Mouse (Mus musculus): ENCODE data around the gene Nle1.
"Not testable (repeated sequence)": the region's sequence is repeated elsewhere in the genome, so short reads cannot be mapped to it uniquely, and the experiment has no call there.

The Nle1 gene

DNA sequence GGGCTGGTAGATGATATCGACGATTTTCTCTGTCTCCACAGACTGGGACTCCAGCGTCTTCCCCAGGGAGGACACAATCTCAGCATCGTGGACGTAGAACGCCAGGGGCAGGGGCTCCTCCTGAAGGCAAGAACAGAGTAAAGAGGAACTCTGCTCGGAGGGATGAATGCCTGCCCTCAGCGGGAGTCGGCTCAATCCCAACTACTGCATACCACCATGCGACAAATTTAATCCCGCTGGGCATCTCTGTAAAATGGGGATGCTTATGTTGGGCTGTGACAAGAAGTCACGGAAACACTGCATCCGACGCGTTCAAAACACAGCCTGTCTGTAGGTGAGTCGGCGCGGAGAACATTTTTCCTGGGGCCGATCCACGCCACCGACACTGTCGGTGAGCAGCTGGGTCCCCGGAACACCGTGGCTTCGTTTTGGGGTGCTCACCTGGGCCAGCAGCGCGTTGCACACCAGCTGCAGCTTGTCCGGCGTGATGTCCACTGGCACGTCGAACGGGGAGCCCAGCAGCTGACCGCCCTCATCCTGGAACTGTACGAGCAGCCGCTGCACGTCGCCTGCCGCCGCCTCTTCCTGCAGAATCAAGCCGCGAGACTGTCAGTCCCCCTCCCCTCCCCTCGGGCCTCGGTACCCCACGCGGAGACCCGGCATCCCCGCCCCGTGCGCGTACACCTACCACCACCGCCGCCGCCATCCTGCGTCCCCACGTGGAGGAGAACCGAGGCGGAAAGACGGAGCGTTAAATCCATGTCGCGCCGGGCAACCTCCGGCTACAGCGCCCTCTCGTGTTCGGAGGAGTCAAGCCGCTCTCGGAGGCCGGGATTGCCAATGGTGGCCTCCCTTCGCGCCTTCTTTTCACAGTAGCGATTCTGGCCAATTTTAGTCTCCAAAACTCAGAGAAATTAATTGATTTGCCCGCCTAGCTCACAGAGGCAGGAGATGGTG lies at the start of gene Nle1:
Gene Nle1 (minus strand): TSS at position 761 of the 957 bp plus-strand sequence.
- DNase-seq (ENCODE audit: low spot score): peak; percentile 91

DNA sequence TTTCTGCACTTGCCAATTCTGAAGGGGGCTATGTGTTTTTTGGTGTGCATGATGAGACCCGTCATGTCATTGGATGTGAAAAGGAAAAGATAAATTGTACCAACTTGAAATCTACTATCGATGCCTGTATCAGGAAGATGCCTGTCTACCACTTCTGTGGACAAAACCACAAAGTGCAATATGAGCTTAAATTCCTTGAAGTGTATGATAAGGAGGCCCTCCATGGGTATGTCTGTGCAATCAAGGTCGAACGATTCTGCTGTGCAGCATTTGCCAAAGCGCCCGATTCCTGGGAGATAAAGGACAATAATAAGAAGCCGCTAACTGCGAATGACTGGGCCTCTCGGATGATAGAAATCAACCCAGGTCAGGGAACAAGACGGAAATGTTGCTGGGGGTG lies 48.7 kb upstream of the Nle1 start:
- DNase-seq (ENCODE audit: low spot score): no peak

DNA sequence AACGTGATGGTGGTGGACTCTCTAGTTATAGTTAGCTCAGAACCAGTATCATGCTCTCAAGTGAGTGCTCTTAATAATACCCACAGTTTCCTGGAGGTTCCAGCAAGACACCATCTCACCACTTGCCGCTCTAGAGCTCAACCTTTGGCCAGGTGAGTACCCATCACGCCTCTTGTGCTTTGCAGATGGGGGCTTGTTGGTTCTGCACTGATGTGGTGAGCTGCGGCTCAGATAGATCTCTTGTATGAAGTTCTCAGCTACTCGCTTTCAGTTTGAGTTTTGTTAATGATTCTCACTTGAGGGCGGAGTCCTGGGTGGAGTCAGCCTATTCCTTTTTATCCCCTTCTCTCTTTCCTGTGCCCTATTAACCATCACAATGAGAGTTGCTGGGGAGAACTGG lies 46.4 kb upstream of the Nle1 start:
- DNase-seq (ENCODE audit: low spot score): no peak

DNA sequence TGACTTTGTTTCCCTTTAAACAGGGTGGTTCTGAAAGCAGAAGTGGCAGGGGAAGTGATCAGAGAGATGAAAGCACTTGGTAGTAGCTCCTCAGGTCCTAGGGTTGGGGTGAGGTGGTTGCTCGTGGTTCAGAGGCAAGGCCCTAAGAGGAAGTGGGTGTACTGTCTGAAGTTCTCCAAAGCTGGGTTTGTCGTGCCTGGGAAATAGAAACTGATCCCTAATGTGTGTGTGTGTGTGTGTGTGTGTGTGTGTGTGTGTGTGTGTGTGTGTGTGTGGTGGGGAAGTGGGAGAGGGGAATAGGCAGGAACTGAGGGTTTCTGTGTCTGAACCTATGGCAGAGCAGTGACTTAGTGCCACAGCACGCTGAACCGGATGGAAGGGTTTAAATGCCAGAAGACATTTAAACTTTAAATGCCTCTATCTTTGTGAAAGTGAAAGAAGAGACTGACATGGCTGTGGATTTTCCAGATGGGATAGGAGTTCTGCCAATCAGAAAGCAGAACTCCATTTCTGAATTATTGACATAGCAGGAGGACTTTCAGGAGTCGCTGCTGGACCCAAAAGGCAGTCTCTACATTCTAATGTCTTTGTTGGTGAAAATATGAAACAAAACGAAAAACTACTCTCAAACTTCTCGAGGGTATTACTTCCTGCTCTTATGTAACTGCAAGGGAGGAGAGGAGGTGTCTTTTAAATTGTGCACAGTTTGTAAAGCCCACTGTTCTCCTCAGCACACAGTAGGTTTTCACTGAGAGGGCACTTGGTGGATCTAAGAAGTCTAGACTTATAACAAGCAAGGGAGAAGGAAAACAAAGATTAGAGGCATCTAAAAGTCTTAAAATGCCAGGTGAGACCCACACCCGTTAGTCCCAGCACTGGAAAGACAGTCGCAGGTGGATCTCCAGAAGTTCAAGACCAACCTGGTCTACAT lies 44.7 kb upstream of the Nle1 start:
- DNase-seq (ENCODE audit: low spot score): no peak

DNA sequence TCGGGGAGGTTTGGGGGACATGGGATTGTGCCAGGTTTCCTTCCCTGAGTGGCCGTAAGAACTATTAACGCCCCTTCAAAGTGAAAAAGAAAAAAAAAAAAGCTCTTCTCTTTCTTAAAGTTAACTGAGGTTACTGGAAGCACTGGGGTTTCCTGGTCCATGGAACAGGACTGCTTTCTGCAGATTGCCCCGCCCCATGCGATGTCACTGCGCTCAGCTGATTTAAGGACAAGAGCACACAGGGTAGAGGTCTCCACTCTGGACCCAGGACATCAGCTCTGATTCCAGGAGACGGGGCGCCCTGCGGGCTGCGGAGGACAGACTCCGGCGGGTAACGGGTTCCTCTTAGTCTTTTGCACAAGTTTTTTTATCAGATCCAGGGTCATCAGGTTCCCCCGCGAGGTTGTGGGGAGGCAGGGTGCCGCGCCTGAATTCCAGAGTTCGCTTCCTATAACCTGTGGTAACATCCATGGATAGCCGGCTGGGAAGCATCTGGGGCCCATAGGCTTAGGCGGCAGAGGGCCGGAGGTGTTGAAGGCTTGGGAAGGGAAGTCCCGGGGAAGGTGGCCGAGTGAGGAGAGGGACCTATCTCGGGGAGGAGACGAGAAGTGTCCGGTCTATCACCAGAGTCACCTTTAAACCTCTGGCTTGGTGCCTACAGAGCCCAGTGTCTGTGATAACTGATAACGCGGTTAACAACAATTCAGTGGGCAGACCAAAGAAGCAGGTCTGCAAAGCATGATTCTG lies 43.8 kb upstream of the Nle1 start:
- DNase-seq (ENCODE audit: low spot score): no peak

DNA sequence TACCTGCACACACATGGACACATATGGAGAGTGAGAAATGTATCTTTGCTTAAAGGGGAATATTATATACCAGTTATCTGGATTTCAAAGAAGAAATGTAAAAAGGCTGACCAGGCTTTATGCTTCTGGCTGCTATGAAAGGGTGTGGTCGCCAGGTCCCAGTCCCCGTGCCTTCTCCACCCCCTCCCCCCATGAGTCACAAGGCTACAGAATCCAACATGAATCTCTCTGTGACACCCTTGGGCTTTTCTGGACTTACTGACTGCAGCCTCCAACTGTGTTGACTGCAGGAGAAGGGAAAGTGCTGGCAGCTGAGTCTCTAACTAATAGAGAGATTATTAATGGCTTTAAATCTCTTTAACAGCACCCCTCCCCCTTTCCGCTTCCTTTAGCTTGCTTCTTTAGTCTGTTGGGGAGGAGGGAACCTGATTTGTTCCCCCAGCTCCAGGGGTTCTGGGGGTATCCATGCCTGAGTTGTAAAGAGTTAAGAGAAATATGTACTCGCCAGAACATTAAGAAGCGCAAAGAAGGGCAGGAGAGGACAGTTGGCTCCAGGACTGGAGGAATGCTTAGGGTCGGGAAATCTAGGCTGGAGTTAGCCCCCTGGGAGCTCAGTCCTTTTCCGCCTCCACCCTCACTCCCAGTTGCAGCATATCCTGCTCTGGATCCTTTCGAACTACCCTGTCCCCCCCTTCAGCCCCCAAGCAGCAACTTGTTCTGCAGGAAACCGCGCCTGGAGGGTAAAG lies 42.7 kb upstream of the Nle1 start, which contains the start of gene Slfn5:
Gene Slfn5 (plus strand): TSS at position 614 of the 746 bp plus-strand sequence.
- DNase-seq (ENCODE audit: low spot score): no peak

DNA sequence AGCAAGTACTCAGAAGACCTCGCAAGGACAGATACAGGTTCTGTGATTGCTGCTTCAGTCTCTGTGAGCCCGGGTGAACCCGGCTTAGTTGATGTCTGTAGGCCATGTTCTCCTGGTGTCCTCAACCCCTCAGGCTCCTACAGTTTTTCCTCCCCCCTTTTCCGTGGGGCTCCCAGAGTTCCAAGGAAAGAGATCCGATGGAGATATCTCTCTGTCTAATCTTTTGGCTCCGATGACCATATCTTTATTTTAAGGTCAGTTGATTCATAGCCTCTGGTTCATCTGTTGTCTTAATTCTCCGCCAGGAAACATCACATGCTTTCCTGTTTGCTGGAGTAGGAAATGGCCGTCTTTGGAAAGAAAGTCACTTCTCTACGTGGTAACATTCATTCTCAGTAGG lies 40.8 kb upstream of the Nle1 start:
- DNase-seq (ENCODE audit: low spot score): no peak

DNA sequence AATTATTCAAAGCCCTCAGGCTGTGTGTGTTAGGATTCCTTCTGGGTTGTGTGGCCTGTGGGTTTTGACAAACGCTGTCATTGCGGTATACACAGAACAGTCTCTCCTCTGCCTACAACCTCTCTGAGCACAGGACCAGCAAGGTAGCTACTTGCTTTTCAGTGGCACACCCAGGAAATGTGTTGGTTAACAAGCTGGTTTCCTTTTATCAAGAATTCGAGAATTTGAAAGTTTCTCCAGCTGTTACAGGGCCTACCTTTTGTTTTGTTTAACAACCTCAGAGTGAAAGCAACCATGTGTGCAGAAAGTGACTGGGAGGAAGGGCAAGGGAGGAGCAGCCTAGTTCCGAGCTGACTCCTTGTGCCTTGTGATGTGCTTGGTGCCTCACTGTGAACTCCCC lies 39.2 kb upstream of the Nle1 start:
- DNase-seq (ENCODE audit: low spot score): no peak

DNA sequence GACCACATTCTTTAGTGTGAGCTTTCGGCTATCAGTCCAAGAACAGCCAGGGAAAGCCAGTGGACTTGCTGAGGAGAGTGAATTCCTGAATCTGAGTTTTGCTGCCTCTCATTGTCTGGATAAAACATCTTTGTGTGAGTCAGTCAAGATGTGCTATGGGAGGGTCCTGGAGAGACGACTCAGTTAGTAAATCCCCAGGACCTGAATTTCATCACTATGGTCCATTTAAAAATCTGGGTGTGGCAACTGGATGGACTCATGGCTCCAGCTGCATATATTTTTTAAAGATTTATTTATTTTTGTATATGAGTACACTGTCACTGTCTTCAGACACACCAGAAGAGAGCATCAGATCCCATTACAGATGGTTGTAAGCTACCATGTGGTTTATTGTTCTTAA lies 37.4 kb upstream of the Nle1 start:
- no peak for DNase-seq (ENCODE audit: low spot score)

DNA sequence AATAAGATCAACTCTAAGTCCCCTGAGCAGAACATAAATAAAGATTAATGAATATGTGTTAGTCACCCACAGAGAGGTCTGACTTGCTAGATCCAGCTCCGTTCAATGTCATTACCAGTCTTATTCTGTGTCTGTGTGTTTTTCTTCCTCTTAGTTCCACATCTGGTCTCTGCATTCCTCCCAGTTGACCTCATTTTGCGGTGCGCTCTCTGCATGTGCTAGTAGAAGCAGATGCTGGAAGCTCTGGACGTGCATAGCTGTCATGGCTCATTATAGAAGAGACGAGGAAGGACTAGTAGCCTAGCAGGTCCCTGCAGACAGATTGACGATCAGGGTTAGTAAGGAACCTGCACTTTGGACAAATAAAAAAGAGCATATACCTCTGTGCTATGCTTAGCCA lies 35.1 kb upstream of the Nle1 start:
- no peak for DNase-seq (ENCODE audit: low spot score)

DNA sequence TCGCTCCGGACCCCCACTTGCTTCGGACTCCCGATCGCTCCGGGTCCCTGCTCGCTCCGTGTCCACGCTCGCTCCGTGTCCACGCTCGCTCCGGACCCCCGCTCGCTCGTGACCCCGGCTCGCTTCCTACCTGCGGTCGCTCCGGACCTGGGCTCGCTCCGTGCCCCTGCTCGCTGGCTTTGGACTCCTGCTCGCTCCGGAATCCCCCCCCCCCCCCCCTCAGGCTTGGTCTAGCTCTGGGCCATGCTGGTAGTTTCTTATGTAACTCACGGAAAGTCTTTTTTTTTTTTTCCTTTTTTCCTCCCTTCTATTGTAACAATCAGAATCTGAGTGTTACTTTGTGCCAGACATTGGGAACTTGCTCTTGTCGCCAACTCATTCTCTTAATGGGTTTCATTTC lies 25.0 kb upstream of the Nle1 start:
- DNase-seq (ENCODE audit: low spot score): no peak

DNA sequence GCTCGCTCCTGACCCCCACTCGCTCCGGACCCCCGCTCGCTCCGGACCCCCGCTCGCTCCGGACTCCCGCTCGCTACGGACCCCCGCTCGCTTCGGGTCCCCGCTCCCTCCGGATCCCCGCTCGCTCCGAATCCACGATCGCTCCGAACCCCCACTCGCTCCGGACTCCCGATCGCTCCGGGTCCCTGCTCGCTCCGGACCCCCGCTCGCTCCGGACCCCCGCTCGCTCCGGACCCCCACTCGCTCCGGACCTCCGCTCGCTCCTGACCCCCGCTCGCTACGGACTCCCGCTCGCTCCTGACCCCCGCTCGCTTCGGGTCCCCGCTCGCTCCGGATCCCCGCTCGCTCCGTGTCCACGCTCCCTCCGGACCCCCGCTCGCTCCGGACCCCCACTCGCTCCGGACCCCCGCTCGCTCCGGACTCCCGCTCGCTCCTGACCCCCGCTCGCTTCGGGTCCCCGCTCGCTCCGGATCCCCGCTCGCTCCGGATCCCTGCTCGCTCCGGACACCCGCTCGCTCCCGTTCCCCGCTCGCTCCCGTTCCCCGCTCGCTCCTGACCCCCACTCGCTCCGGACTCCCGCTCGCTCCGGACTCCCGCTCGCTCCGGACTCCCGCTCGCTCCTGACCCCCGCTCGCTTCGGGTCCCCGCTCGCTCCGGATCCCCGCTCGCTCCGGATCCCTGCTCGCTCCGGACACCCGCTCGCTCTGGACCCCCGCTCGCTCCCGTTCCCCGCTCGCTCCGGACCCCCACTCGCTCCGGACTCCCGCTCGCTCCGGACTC lies 23.6 kb upstream of the Nle1 start:
- not testable (repeated sequence) for DNase-seq (ENCODE audit: low spot score)

DNA sequence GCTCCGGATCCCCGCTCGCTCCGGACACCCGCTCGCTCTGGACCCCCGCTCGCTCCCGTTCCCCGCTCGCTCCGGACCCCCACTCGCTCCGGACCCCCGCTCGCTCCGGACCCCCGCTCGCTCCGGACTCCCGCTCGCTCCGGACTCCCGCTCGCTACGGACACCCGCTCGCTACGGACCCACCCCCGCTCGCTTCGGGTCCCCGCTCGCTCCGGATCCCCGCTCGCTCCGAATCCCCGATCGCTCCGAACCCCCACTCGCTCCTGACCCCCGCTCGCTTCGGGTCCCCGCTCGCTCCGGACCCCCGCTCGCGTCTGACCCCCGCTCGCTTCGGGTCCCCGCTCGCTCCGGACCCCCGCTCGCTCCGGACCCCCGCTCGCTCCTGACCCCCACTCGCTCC lies 22.9 kb upstream of the Nle1 start:
- DNase-seq (ENCODE audit: low spot score): not testable (repeated sequence)

DNA sequence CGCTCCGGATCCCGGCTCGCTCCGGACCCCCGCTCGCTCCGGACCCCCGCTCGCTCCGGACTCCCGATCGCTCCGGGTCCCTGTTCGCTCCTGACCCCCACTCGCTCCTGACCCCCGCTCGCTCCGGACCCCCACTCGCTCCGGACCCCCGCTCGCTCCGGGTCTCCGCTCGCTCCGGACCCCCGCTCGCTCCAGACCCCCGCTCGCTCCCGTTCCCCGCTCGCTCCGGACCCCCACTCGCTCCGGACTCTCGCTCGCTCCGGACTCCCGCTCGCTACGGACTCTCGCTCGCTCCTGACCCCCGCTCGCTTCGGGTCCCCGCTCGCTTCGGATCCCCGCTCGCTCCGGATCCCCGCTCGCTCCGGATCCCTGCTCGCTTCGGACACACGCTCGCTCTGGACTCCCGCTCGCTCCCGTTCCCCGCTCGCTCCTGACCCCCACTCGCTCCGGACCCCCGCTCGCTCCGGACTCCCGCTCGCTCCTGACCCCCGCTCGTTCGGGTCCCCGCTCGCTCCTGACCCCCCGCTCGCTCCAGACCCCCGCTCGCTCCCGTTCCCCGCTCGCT lies 22.3 kb upstream of the Nle1 start:
- not testable (repeated sequence) for DNase-seq (ENCODE audit: low spot score)

DNA sequence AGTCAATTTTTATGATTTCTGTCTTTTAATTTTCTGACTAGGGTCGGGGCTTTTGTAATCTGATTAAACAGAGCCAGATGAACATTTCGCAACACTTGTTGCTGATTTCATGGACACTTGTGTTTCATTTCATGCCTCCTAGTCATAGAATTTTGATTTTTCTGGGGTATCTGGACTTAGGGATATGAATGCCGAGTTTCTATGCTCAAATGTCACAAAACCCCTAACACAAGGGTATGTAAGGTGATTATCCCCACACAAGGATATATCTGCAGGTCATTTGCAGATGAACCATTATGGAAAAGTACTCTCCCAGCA lies 21.4 kb upstream of the Nle1 start:
- DNase-seq (ENCODE audit: low spot score): no peak

DNA sequence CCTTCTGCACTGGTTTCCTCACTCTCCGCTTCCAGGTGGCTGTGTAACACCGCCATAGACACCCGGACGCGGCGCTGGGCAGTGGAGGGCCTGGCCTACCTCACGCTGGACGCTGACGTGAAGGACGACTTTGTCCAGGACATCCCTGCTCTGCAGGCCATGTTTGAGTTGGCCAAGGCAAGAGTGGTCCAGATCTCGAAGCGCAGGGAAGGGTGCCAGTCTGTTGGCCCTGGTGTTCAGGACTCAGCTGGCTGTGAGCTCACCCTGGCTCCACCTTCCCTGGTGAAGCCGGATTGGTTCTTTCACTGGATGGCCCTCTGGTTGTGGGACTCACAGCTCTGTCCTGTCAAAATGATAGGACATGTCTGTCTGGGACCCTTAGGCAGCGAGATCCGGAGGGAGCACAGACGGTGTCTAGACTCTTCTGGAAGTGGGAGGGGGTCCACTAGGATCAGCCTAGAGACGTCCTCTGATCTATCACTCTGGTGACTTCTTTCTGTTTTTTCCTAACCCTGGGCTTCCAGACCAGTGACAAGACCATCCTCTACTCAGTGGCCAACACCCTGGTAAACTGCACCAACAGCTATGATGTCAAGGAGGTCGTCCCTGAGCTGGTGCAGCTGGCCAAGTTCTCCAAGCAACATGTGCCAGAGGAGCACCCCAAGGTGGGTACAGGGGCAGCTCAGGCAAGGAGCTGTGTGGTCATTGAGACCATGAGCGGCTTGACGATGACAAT lies 20.9 kb upstream of the Nle1 start:
- DNase-seq (ENCODE audit: low spot score): no peak

DNA sequence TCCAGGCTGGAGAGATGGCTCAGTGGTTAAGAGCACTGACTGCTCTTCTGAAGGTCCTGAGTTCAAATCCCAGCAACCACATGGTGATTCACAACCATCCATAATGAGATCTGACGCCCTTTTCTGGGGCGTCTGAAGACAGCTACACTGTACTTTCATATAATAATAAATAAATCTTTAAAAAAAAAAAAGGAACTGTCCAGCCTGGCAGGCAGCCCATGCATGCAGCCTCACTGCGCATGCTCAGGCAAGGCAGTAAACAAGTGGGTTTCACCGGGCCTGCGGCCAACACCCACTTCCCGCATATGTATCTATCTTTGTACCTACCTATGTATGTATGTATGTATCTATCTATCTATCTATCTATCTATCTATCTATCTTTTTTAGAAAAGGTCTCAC lies 15.7 kb upstream of the Nle1 start:
- not testable (repeated sequence) for DNase-seq (ENCODE audit: low spot score)

DNA sequence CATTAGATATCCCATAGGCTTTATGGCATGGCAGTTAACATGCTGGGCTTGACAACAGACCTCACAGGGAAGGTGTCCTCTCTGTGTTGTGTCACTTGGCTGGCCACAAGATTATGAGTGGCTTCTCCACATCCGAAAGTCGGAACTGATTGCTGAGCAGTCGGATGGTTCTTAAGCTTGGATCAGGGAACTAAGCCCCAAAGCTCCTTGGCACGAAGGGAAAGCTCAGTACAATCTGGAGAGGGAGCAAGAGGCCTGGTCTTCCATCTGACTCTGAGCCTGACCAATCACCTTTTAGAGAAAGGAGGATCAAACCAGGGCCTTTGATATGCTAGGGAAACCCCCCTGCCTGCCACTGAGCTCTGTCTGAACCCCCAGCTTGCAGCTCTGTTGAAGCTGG lies 13.5 kb upstream of the Nle1 start:
- no peak for DNase-seq (ENCODE audit: low spot score)

DNA sequence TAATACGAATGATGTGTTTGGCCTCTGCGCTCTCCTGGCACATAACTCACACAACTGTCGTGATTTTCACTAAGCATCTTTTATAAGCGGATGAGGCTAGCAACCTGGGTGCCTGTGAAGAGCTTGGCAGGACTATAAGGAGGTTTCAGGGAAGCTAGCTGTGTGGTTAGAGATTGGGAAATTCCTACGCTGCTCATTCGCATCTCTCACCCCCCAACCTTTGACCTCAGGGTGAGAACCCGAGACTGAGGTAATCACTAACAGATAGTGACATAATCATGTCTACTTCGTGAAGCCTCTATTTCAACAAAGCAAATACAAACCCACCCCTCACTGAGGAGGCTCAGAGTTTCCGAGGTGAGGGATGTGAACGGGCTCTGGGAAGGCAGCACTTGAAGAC lies 12.6 kb upstream of the Nle1 start:
- no peak for DNase-seq (ENCODE audit: low spot score)

All from MN1 (cell line).